12 mouse cellular contexts compared by ENCODE assay signal in genomic region chr12:15912491-15912890, GRCm38 (mm10).
"Had no signal": no experiment of that assay in that cellular context is flagged by ENCODE, and none has a peak within 500 bp of the region (broad histone marks: within the 10 kb centered on the region; RNA-seq: fewer than 3 reads in every experiment).

No protein-coding gene starts in this region.

- H3K27ac ChIP-seq: liver, embryonic 13.5 days; stomach, postnatal 0 days had no signal

- H3K36me3 ChIP-seq: liver, embryonic 13.5 days had no signal

- H3K4me2 ChIP-seq: liver, embryonic 13.5 days; midbrain, embryonic 11.5 days had no signal

- H3K27me3 ChIP-seq: liver, embryonic 13.5 days had no signal

- H3K4me1 ChIP-seq: liver, embryonic 13.5 days had no signal

- DNase-seq: kidney, adult 9 months; kidney, postnatal 14 days; kidney, postnatal 4 days; liver, embryonic 13.5 days; lung, adult 2 months; lung, postnatal 14 days; lung, postnatal 4 days; midbrain, embryonic 14.5 days; thymus, adult 2 months; thymus, postnatal 14 days had no signal

- H3K4me3 ChIP-seq: liver, embryonic 13.5 days had no signal

- H3K9ac ChIP-seq: liver, embryonic 13.5 days had no signal

- H3K9me3 ChIP-seq: liver, embryonic 13.5 days had no signal
